Mouse (Mus musculus): Measurements from ENCODE around the gene Adam12. TPM values are rescaled to one million over a fixed set of nuclear protein-coding genes. Genes with fewer than 3 reads are reported as not detected.

The Adam12 gene
- polyA plus RNA-seq, 1 experiment from 2014 or later, result 5.4 TPM

DNA sequence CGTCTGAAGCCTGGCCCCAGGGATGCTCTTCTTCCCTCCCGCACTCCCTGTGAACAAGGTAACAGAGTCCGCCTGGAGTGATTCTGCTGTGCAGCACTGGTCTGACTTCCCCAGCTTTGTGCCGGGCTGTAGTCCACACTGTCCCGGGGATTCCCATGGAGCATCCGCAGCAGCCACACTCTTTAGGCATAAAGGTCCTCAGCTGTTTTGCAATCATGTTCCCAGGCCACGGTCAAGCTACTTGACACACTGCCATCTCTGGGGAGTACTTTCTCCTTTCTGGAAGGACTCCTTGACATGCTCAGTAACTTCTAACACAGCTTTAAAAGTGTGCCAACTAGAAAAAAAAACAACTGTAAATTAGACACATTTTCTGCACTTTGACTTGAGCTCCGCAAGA is 116.5 kb downstream of the Adam12 start:
- no peaks in the 10 kb centered on the region for H3K27me3 ChIP-seq (ENCODE audit: control insufficient read depth, insufficient read depth, low read length)
- H3K4me3 ChIP-seq (ENCODE audit: low read depth, low read length), result no peak overlapping the region
- ATAC-seq (ENCODE audit: insufficient read depth, low FRiP score, low TSS enrichment) (no peak), DNase-seq (ENCODE audit: low spot score) (no peak)
- H3K36me3 ChIP-seq (ENCODE audit: control insufficient read depth, insufficient read depth, low read length), result no peaks in the 10 kb centered on the region
- no peak overlapping the region for H3K4me2 ChIP-seq (ENCODE audit: low read depth)
- H3K9ac ChIP-seq (ENCODE audit: low read length), result no peak overlapping the region
- H3K4me1 ChIP-seq (ENCODE audit: control insufficient read depth, insufficient read depth, low read length), result 0 out of 2 replicates have a peak, but pooled peaks cover 2% of the 10 kb centered on the region
- 79% methylated on average over 8 of the region's 8 CpGs for WGBS
- H3K27ac ChIP-seq (ENCODE audit: low read depth, low read length), result no peak overlapping the region
- no peaks in the 10 kb centered on the region for H3K9me3 ChIP-seq (ENCODE audit: control insufficient read depth, low read length)

DNA sequence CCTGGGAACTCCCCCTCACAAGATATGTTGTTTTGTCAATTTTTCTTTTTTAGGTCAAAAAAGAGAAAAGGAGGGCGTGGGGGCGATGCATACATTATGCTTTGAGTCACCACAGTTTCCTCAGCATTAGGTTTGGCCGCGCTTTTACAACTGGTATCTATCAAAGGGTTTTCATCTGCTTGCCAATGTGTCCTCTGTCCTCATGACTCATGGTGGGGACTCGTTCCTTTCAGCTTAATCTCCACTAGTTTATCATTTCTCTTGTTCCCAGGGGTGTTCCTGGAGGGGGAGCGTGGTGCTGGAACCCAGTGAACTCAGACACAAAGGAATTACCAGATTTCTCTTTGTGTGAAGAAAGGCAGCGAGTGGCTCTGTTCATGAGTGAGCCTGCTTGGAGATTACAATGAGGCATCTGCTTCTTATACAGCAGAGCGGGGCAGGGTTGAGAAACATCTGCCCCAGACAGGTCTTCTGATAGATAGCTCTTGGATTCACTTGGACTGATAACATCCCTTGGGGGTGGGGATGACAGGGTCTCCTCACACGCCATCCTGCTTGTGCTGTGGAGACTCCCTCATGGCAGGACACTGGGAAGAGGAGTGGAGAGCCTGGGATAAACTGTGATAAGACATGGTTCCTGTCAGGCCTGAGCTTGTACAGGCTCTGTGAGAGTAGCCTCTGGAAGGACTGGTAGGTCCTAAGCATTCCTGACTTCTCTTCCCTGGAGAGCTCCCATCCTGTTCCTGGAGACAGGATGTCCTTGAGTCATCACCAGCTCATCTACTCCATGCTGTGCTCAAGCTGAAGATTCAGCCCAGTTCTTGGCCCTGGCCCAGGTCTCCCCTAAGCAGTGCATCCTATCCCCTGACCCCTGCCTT is 117.4 kb downstream of the Adam12 start:
- no peak overlapping the region for H3K9ac ChIP-seq (ENCODE audit: low read length)
- DNase-seq (ENCODE audit: low spot score), result peak; percentile 19
- no peaks in the 10 kb centered on the region for H3K27me3 ChIP-seq (ENCODE audit: control insufficient read depth, insufficient read depth, low read length)
- 0 out of 2 replicates have a peak, but pooled peaks cover 2% of the 10 kb centered on the region for H3K4me1 ChIP-seq (ENCODE audit: control insufficient read depth, insufficient read depth, low read length)
- 71% methylated on average over 9 of the region's 9 CpGs for WGBS
- no peak overlapping the region for H3K4me3 ChIP-seq (ENCODE audit: low read depth, low read length)
- no peaks in the 10 kb centered on the region for H3K9me3 ChIP-seq (ENCODE audit: control insufficient read depth, low read length)
- no peaks in the 10 kb centered on the region for H3K36me3 ChIP-seq (ENCODE audit: control insufficient read depth, insufficient read depth, low read length)
- no peak for ATAC-seq (ENCODE audit: insufficient read depth, low FRiP score, low TSS enrichment)
- H3K27ac ChIP-seq (ENCODE audit: low read depth, low read length), result no peak overlapping the region
- no peak overlapping the region for H3K4me2 ChIP-seq (ENCODE audit: low read depth)

DNA sequence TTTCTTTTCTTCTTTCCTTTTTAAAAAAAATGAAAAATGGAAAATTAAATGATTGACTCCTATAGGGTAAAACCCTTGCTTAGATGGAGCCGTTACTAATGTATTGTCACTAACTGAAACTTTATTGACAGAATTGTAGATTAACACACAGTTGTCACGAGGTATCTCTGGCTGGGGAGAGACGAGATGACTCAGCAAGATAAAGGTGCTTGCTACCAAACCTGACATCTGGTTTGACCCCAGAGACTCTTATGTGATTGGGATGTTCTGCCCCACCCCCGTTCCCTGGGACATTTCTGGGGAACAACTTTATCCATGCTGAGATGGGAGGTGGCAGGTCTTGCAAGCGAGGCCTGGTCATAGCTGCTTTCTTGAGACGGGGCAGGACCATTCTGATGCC is 118.1 kb downstream of the Adam12 start:
- ATAC-seq (ENCODE audit: insufficient read depth, low FRiP score, low TSS enrichment) (no peak), DNase-seq (ENCODE audit: low spot score) (no peak)
- 71% methylated on average over 6 of the region's 6 CpGs for WGBS

DNA sequence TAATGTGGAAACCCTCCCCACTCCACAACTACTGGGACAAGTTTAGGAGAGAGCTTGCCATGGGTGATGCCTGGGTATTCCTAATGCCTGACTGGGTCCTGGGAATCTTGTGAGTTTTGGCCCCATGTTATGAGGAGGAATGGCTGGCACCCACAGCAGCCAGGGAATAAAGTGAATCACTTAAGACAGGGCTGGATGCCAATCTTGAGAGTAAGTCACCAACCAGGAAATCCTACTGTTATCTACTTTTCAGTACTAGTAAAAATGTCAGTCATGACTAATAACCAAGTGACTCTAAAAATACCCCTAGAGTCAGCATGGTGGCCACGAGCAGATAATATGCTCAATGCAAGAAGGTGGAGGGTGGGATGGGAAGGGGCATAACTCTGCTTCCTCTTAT is 121.8 kb downstream of the Adam12 start:
- H3K27ac ChIP-seq (ENCODE audit: low read depth, low read length), result no peak overlapping the region
- DNase-seq (ENCODE audit: low spot score), result no peak

More for the DNA sequence above, 118.1 kb downstream of the Adam12 start:
- Histone ChIP-seq H3K9ac (ENCODE audit: low read length) (no peak overlapping the region), H3K4me2 (ENCODE audit: low read depth) (no peak overlapping the region), H3K36me3 (ENCODE audit: control insufficient read depth, insufficient read depth, low read length) (no peaks in the 10 kb centered on the region), H3K4me3 (ENCODE audit: low read depth, low read length) (no peak overlapping the region), H3K27me3 (ENCODE audit: control insufficient read depth, insufficient read depth, low read length) (no peaks in the 10 kb centered on the region), H3K27ac (ENCODE audit: low read depth, low read length) (no peak overlapping the region), H3K9me3 (ENCODE audit: control insufficient read depth, low read length) (no peaks in the 10 kb centered on the region), H3K4me1 (ENCODE audit: control insufficient read depth, insufficient read depth, low read length) (0 out of 2 replicates have a peak, but pooled peaks cover 2% of the 10 kb centered on the region)

DNA sequence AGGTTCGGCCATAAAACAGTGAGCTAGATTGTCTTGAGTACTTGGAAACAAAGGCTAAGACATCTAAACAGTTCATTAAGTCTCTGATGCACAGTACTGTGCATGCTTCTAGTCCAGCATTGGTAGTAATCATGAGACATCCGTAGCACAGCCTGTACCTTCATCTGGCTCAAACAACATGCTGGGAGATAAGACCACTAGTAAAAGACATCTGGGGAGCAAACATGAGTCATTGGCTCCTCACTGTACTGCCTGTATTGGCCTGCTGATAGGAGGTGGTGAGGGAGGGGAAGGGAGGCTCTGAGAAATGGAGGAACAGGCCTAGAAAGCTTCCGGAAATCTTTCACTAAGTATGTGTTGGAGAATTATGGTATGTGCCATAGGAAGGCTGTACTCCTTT is 124.1 kb downstream of the Adam12 start:
- ATAC-seq (ENCODE audit: insufficient read depth, low FRiP score, low TSS enrichment) (no peak), DNase-seq (ENCODE audit: low spot score) (no peak)
- no peaks in the 10 kb centered on the region for H3K9me3 ChIP-seq (ENCODE audit: control insufficient read depth, low read length)
- H3K4me2 ChIP-seq (ENCODE audit: low read depth), result no peak overlapping the region
- WGBS, result 80% methylated on average over 3 of the region's 3 CpGs
- H3K4me1 ChIP-seq (ENCODE audit: control insufficient read depth, insufficient read depth, low read length), result no peaks in the 10 kb centered on the region
- no peak overlapping the region for H3K4me3 ChIP-seq (ENCODE audit: low read depth, low read length)
- H3K27me3 ChIP-seq (ENCODE audit: control insufficient read depth, insufficient read depth, low read length), result no peaks in the 10 kb centered on the region
- H3K9ac ChIP-seq (ENCODE audit: low read length), result no peak overlapping the region
- no peaks in the 10 kb centered on the region for H3K36me3 ChIP-seq (ENCODE audit: control insufficient read depth, insufficient read depth, low read length)
- no peak overlapping the region for H3K27ac ChIP-seq (ENCODE audit: low read depth, low read length)

More for the DNA sequence above, 121.8 kb downstream of the Adam12 start:
- 90% methylated on average over 1 of the region's 1 CpGs for WGBS
- no peak overlapping the region for H3K4me2 ChIP-seq (ENCODE audit: low read depth)
- H3K4me3 ChIP-seq (ENCODE audit: low read depth, low read length), result no peak overlapping the region
- H3K4me1 ChIP-seq (ENCODE audit: control insufficient read depth, insufficient read depth, low read length), result 0 out of 2 replicates have a peak, but pooled peaks cover 2% of the 10 kb centered on the region
- ATAC-seq (ENCODE audit: insufficient read depth, low FRiP score, low TSS enrichment), result no peak
- no peaks in the 10 kb centered on the region for H3K9me3 ChIP-seq (ENCODE audit: control insufficient read depth, low read length)
- H3K36me3 ChIP-seq (ENCODE audit: control insufficient read depth, insufficient read depth, low read length), result no peaks in the 10 kb centered on the region
- H3K9ac ChIP-seq (ENCODE audit: low read length), result no peak overlapping the region
- no peaks in the 10 kb centered on the region for H3K27me3 ChIP-seq (ENCODE audit: control insufficient read depth, insufficient read depth, low read length)

DNA sequence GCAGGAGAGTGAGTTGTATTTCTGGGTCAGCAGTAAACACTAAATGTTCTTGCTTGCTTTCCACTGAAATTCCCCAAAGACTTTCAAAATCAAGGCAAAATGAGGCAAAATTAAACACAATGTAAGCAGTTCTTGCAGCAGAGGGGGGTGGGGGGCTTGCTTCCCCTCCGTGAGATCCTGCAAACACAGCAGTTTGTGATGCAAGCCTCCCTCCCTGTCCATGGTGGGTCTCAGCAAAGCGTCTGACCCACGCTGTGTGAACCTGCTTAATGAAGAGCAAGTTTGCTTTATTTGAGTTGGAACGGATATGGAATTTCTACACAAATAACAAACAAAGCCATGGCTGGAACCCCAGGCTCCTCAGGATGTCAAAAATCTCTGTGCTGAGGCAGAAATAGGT is 132.9 kb downstream of the Adam12 start:
- 69% methylated on average over 4 of the region's 4 CpGs for WGBS
- Histone ChIP-seq H3K9me3 (ENCODE audit: control insufficient read depth, low read length) (no peaks in the 10 kb centered on the region), H3K4me2 (ENCODE audit: low read depth) (no peak overlapping the region)

DNA sequence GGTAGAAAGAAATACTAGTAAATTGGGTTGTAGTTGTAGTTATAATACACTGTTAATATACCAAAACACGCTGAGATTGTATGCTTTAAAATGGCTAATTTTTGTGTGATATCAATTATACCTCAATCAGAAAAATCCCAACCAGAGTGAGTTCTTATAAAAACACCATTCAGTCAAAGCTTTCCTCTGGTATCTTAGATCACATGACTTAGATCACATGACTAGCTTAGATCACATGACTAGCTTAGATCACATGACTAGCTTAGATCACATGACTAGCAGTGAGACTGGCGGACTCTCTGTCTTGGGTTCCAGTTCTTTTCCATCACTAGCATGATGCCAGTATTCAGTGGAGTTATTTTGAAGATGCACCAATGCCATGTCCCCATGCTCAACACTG is 134.1 kb downstream of the Adam12 start:
- Histone ChIP-seq H3K27ac (ENCODE audit: low read depth, low read length) (no peak overlapping the region), H3K4me2 (ENCODE audit: low read depth) (no peak overlapping the region), H3K4me3 (ENCODE audit: low read depth, low read length) (no peak overlapping the region), H3K36me3 (ENCODE audit: control insufficient read depth, insufficient read depth, low read length) (no peaks in the 10 kb centered on the region), H3K9ac (ENCODE audit: low read length) (no peak overlapping the region), H3K27me3 (ENCODE audit: control insufficient read depth, insufficient read depth, low read length) (no peaks in the 10 kb centered on the region), H3K9me3 (ENCODE audit: control insufficient read depth, low read length) (no peaks in the 10 kb centered on the region), H3K4me1 (ENCODE audit: control insufficient read depth, insufficient read depth, low read length) (no peaks in the 10 kb centered on the region)
- WGBS, result 94% methylated on average over 2 of the region's 2 CpGs
- DNase-seq (ENCODE audit: low spot score) (no peak), ATAC-seq (ENCODE audit: insufficient read depth, low FRiP score, low TSS enrichment) (no peak)

More for the DNA sequence above, 132.9 kb downstream of the Adam12 start:
- no peak overlapping the region for H3K4me3 ChIP-seq (ENCODE audit: low read depth, low read length)
- H3K36me3 ChIP-seq (ENCODE audit: control insufficient read depth, insufficient read depth, low read length), result no peaks in the 10 kb centered on the region
- no peak overlapping the region for H3K9ac ChIP-seq (ENCODE audit: low read length)
- no peaks in the 10 kb centered on the region for H3K27me3 ChIP-seq (ENCODE audit: control insufficient read depth, insufficient read depth, low read length)
- no peak for ATAC-seq (ENCODE audit: insufficient read depth, low FRiP score, low TSS enrichment)
- no peak for DNase-seq (ENCODE audit: low spot score)
- H3K27ac ChIP-seq (ENCODE audit: low read depth, low read length), result no peak overlapping the region
- no peaks in the 10 kb centered on the region for H3K4me1 ChIP-seq (ENCODE audit: control insufficient read depth, insufficient read depth, low read length)

DNA sequence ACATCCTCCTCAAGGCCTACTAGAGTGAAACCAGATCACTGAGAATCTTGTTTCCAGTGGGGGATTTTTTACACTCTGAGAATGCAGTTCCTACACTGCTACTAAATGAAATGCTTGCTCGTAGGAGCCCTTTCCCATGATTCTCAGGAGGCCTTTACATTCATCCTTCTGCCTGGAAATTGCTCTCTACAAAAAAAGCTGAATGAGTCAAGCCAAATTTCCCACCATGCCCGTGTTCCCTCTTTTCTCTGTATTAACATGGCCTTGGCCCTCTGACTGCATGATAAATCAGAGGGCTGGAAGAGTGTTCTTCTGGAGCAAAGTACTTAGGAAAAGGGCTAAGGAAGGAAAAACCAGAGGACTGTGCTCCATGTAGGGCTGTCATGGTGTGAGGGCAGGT is 138.1 kb downstream of the Adam12 start:
- H3K4me3 ChIP-seq (ENCODE audit: low read depth, low read length), result no peak overlapping the region
- ATAC-seq (ENCODE audit: insufficient read depth, low FRiP score, low TSS enrichment) (no peak), DNase-seq (ENCODE audit: low spot score) (no peak)
- no peaks in the 10 kb centered on the region for H3K36me3 ChIP-seq (ENCODE audit: control insufficient read depth, insufficient read depth, low read length)
- H3K27ac ChIP-seq (ENCODE audit: low read depth, low read length), result no peak overlapping the region
- no peaks in the 10 kb centered on the region for H3K27me3 ChIP-seq (ENCODE audit: control insufficient read depth, insufficient read depth, low read length)
- WGBS, result 68% methylated on average over 2 of the region's 2 CpGs
- H3K4me2 ChIP-seq (ENCODE audit: low read depth), result no peak overlapping the region
- no peaks in the 10 kb centered on the region for H3K4me1 ChIP-seq (ENCODE audit: control insufficient read depth, insufficient read depth, low read length)
- H3K9ac ChIP-seq (ENCODE audit: low read length), result no peak overlapping the region
- H3K9me3 ChIP-seq (ENCODE audit: control insufficient read depth, low read length), result no peaks in the 10 kb centered on the region

DNA sequence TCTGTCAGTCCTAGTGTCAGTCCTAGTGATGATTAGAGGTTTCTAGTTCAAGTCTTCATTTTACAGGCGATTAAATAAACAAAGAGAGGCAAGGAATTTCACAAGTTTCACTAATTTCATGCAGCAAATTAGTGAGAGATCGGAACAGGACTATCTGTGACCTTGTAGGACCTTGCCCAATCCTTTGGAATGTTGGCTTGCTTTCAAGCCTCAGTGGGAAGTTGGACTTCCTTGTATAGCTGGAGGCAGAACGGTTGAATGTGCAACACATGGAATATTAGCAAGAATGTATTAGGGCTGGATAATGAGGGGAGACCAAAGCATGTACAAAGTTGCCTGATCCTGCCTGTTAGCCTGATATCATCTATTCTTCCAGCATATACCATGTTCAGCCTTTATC is 141.2 kb downstream of the Adam12 start:
- H3K9ac ChIP-seq (ENCODE audit: low read length), result no peak overlapping the region
- no peaks in the 10 kb centered on the region for H3K4me1 ChIP-seq (ENCODE audit: control insufficient read depth, insufficient read depth, low read length)
- 85% methylated on average over 3 of the region's 3 CpGs for WGBS
- H3K4me3 ChIP-seq (ENCODE audit: low read depth, low read length), result no peak overlapping the region
- DNase-seq (ENCODE audit: low spot score) (no peak), ATAC-seq (ENCODE audit: insufficient read depth, low FRiP score, low TSS enrichment) (no peak)
- no peaks in the 10 kb centered on the region for H3K27me3 ChIP-seq (ENCODE audit: control insufficient read depth, insufficient read depth, low read length)
- H3K9me3 ChIP-seq (ENCODE audit: control insufficient read depth, low read length), result no peaks in the 10 kb centered on the region
- H3K4me2 ChIP-seq (ENCODE audit: low read depth), result no peak overlapping the region
- no peak overlapping the region for H3K27ac ChIP-seq (ENCODE audit: low read depth, low read length)
- no peaks in the 10 kb centered on the region for H3K36me3 ChIP-seq (ENCODE audit: control insufficient read depth, insufficient read depth, low read length)

Measured in neural tube, embryonic 11.5 days (tissue).